Mouse (Mus musculus): ENCODE measurements around the gene Trex1. TPM values are rescaled to one million over a fixed set of nuclear protein-coding genes. Genes with fewer than 3 reads are reported as not detected.

Trex1 gene
- polyA plus RNA-seq, 1 experiment: 45.2 TPM

GRCm38 (mm10) chr9:109101933-109102445 is 42.5 kb upstream of the Trex1 start:
- Histone ChIP-seq H3K36me3 (ENCODE audit: control insufficient read depth, insufficient read depth, low read length) (no peaks in the 10 kb centered on the region), H3K27ac (ENCODE audit: insufficient read depth, low read depth, low read length) (no peak overlapping the region), H3K4me3 (ENCODE audit: insufficient read depth, low read depth, low read length) (no peak overlapping the region), H3K27me3 (replicated peaks; ENCODE audit: control insufficient read depth, insufficient read depth, low read length) (no peaks in the 10 kb centered on the region), H3K4me1 (ENCODE audit: control insufficient read depth, insufficient read depth, low read length) (peaks cover 11% of the 10 kb centered on the region; the same call in 1 of the 2 replicates)
- DNase-seq: no peak
- TF ChIP-seq CTCF (conservative IDR thresholded peaks at IDR 0.05; ENCODE audit: insufficient read depth, insufficient read length, low read depth, low read length): no peak
- TF ChIP-seq POLR2A (IDR thresholded peaks at IDR 0.05; ENCODE audit: low read depth, low read length): no peak
- 92% methylated on average over 5 of the region's 5 CpGs for WGBS

- Histone ChIP-seq H3K27ac (ENCODE audit: insufficient read depth, low read depth, low read length) (no peak overlapping the region), H3K4me3 (ENCODE audit: insufficient read depth, low read depth, low read length) (no peak overlapping the region), H3K4me1 (ENCODE audit: control insufficient read depth, insufficient read depth, low read length) (peaks cover 7% of the 10 kb centered on the region; the same call in 1 of the 2 replicates), H3K36me3 (ENCODE audit: control insufficient read depth, insufficient read depth, low read length) (no peaks in the 10 kb centered on the region), H3K27me3 (replicated peaks; ENCODE audit: control insufficient read depth, insufficient read depth, low read length) (no peaks in the 10 kb centered on the region)
- no peak for DNase-seq
- 82% methylated on average over 20 of the region's 20 CpGs for WGBS
- TF ChIP-seq POLR2A (IDR thresholded peaks at IDR 0.05; ENCODE audit: low read depth, low read length): no peak
- no peak for TF ChIP-seq CTCF (conservative IDR thresholded peaks at IDR 0.05; ENCODE audit: insufficient read depth, insufficient read length, low read depth, low read length)
These were observed 40.9 kb upstream of the Trex1 start for GRCm38 (mm10) chr9:109100307-109100928.

- 26% methylated on average over 6 of the region's 6 CpGs for WGBS
- DNase-seq: peak; percentile 86
- Histone ChIP-seq H3K4me3 (ENCODE audit: insufficient read depth, low read depth, low read length) (no peak overlapping the region), H3K27me3 (replicated peaks; ENCODE audit: control insufficient read depth, insufficient read depth, low read length) (no peaks in the 10 kb centered on the region), H3K4me1 (ENCODE audit: control insufficient read depth, insufficient read depth, low read length) (peaks cover 14% of the 10 kb centered on the region; the same call in 1 of the 2 replicates), H3K27ac (ENCODE audit: insufficient read depth, low read depth, low read length) (peak overlapping the region; percentile 90), H3K36me3 (ENCODE audit: control insufficient read depth, insufficient read depth, low read length) (no peaks in the 10 kb centered on the region)
- TF ChIP-seq CTCF (conservative IDR thresholded peaks at IDR 0.05; ENCODE audit: insufficient read depth, insufficient read length, low read depth, low read length) (no peak), POLR2A (IDR thresholded peaks at IDR 0.05; ENCODE audit: low read depth, low read length) (no peak)
These were observed 39.4 kb upstream of the Trex1 start for GRCm38 (mm10) chr9:109098969-109099368.

GRCm38 (mm10) chr9:109098366-109098765 is 38.8 kb upstream of the Trex1 start:
- H3K36me3 ChIP-seq (ENCODE audit: control insufficient read depth, insufficient read depth, low read length): no peaks in the 10 kb centered on the region
- H3K4me1 ChIP-seq (ENCODE audit: control insufficient read depth, insufficient read depth, low read length): peaks cover 18% of the 10 kb centered on the region
- WGBS: 73% methylated on average over 8 of the region's 8 CpGs
- no peak for DNase-seq
- H3K27ac ChIP-seq (ENCODE audit: insufficient read depth, low read depth, low read length): peak overlapping the region; percentile 90
- H3K27me3 ChIP-seq (replicated peaks; ENCODE audit: control insufficient read depth, insufficient read depth, low read length): no peaks in the 10 kb centered on the region
- H3K4me3 ChIP-seq (ENCODE audit: insufficient read depth, low read depth, low read length): peak overlapping the region; percentile 16; the same call in 1 of the 2 replicates
- TF ChIP-seq CTCF (conservative IDR thresholded peaks at IDR 0.05; ENCODE audit: insufficient read depth, insufficient read length, low read depth, low read length): no peak
- no peak for TF ChIP-seq POLR2A (IDR thresholded peaks at IDR 0.05; ENCODE audit: low read depth, low read length)

- Histone ChIP-seq H3K27me3 (replicated peaks; ENCODE audit: control insufficient read depth, insufficient read depth, low read length) (no peaks in the 10 kb centered on the region), H3K36me3 (ENCODE audit: control insufficient read depth, insufficient read depth, low read length) (no peaks in the 10 kb centered on the region), H3K27ac (ENCODE audit: insufficient read depth, low read depth, low read length) (peak overlapping the region; percentile 90), H3K4me3 (ENCODE audit: insufficient read depth, low read depth, low read length) (no peak overlapping the region), H3K4me1 (ENCODE audit: control insufficient read depth, insufficient read depth, low read length) (peaks cover 23% of the 10 kb centered on the region)
- no peak for TF ChIP-seq POLR2A (IDR thresholded peaks at IDR 0.05; ENCODE audit: low read depth, low read length)
- TF ChIP-seq CTCF (conservative IDR thresholded peaks at IDR 0.05; ENCODE audit: insufficient read depth, insufficient read length, low read depth, low read length): no peak
- 40% methylated on average over 5 of the region's 5 CpGs for WGBS
- DNase-seq: peak; percentile 49
These were observed 38.3 kb upstream of the Trex1 start for GRCm38 (mm10) chr9:109097831-109098230.

GRCm38 (mm10) chr9:109097291-109097690 is 37.8 kb upstream of the Trex1 start:
- DNase-seq: no peak
- no peaks in the 10 kb centered on the region for H3K27me3 ChIP-seq (replicated peaks; ENCODE audit: control insufficient read depth, insufficient read depth, low read length)
- H3K4me3 ChIP-seq (ENCODE audit: insufficient read depth, low read depth, low read length): 0 out of 2 replicates have a peak overlapping the region, but pooled peaks have one; percentile 5
- peak overlapping the region; percentile 58 for H3K27ac ChIP-seq (ENCODE audit: insufficient read depth, low read depth, low read length)
- H3K4me1 ChIP-seq (ENCODE audit: control insufficient read depth, insufficient read depth, low read length): peaks cover 23% of the 10 kb centered on the region
- TF ChIP-seq POLR2A (IDR thresholded peaks at IDR 0.05; ENCODE audit: low read depth, low read length) (no peak), CTCF (conservative IDR thresholded peaks at IDR 0.05; ENCODE audit: insufficient read depth, insufficient read length, low read depth, low read length) (no peak)
- no peaks in the 10 kb centered on the region for H3K36me3 ChIP-seq (ENCODE audit: control insufficient read depth, insufficient read depth, low read length)
- 40% methylated on average over 6 of the region's 6 CpGs for WGBS

GRCm38 (mm10) chr9:109096856-109097255 is 37.3 kb upstream of the Trex1 start:
- Histone ChIP-seq H3K27ac (ENCODE audit: insufficient read depth, low read depth, low read length) (peak overlapping the region; percentile 89), H3K27me3 (replicated peaks; ENCODE audit: control insufficient read depth, insufficient read depth, low read length) (no peaks in the 10 kb centered on the region), H3K4me1 (ENCODE audit: control insufficient read depth, insufficient read depth, low read length) (peaks cover 23% of the 10 kb centered on the region), H3K36me3 (ENCODE audit: control insufficient read depth, insufficient read depth, low read length) (no peaks in the 10 kb centered on the region), H3K4me3 (ENCODE audit: insufficient read depth, low read depth, low read length) (peak overlapping the region; percentile 5; the same call in 1 of the 2 replicates)
- DNase-seq: no peak
- WGBS: 45% methylated on average over 6 of the region's 6 CpGs
- no peak for TF ChIP-seq CTCF (conservative IDR thresholded peaks at IDR 0.05; ENCODE audit: insufficient read depth, insufficient read length, low read depth, low read length)
- no peak for TF ChIP-seq POLR2A (IDR thresholded peaks at IDR 0.05; ENCODE audit: low read depth, low read length)

Data from kidney, adult 2 months (tissue).